Mouse (Mus musculus): Measurements from ENCODE around the gene Zfp385b. TPM values are rescaled to one million over a fixed set of nuclear protein-coding genes. Genes with fewer than 3 reads are reported as not detected.

Zfp385b gene
- polyA plus RNA-seq, 1 experiment: 39.1 TPM

GRCm38 (mm10) chr2:77768321-77768886 lies 51.0 kb downstream of the Zfp385b start:
- TF ChIP-seq POLR2A (IDR thresholded peaks at IDR 0.05; ENCODE audit: extremely low read depth, insufficient read depth, low read length) (no peak), CTCF (IDR thresholded peaks at IDR 0.05; ENCODE audit: extremely low read depth, insufficient read depth, low read length) (no peak)
- Histone ChIP-seq H3K4me3 (ENCODE audit: insufficient read depth, low read length) (peak overlapping the region; percentile 1; the same call in 1 of the 2 replicates), H3K4me1 (ENCODE audit: control insufficient read depth, insufficient read depth, low read length) (no peaks in the 10 kb centered on the region; the same call in 1 of the 2 replicates), H3K27ac (ENCODE audit: insufficient read depth, low read length) (no peak overlapping the region)

- Histone ChIP-seq H3K4me1 (ENCODE audit: control insufficient read depth, insufficient read depth, low read length) (no peaks in the 10 kb centered on the region; the same call in 1 of the 2 replicates), H3K27ac (ENCODE audit: insufficient read depth, low read length) (no peak overlapping the region), H3K4me3 (ENCODE audit: insufficient read depth, low read length) (no peak overlapping the region)
- no peak for TF ChIP-seq CTCF (IDR thresholded peaks at IDR 0.05; ENCODE audit: extremely low read depth, insufficient read depth, low read length)
Measured at GRCm38 (mm10) chr2:77761967-77762366, 57.5 kb downstream of the Zfp385b start.

- no peak overlapping the region for H3K4me3 ChIP-seq (ENCODE audit: insufficient read depth, low read length)
- H3K4me1 ChIP-seq (ENCODE audit: control insufficient read depth, insufficient read depth, low read length): no peaks in the 10 kb centered on the region; the same call in 1 of the 2 replicates
- H3K27ac ChIP-seq (ENCODE audit: insufficient read depth, low read length): 0 out of 2 replicates have a peak overlapping the region, but pooled peaks have one; percentile 86
- TF ChIP-seq POLR2A (IDR thresholded peaks at IDR 0.05; ENCODE audit: extremely low read depth, insufficient read depth, low read length) (no peak), CTCF (IDR thresholded peaks at IDR 0.05; ENCODE audit: extremely low read depth, insufficient read depth, low read length) (no peak)
Measured at GRCm38 (mm10) chr2:77758403-77759071, 60.9 kb downstream of the Zfp385b start.

GRCm38 (mm10) chr2:77752491-77752890 lies 66.9 kb downstream of the Zfp385b start:
- H3K27ac ChIP-seq (ENCODE audit: insufficient read depth, low read length): no peak overlapping the region
- no peak for TF ChIP-seq POLR2A (IDR thresholded peaks at IDR 0.05; ENCODE audit: extremely low read depth, insufficient read depth, low read length)
- no peak for TF ChIP-seq CTCF (IDR thresholded peaks at IDR 0.05; ENCODE audit: extremely low read depth, insufficient read depth, low read length)
- no peaks in the 10 kb centered on the region; the same call in 1 of the 2 replicates for H3K4me1 ChIP-seq (ENCODE audit: control insufficient read depth, insufficient read depth, low read length)
- no peak overlapping the region for H3K4me3 ChIP-seq (ENCODE audit: insufficient read depth, low read length)

- H3K4me1 ChIP-seq (ENCODE audit: control insufficient read depth, insufficient read depth, low read length): peaks cover 2% of the 10 kb centered on the region; the same call in 1 of the 2 replicates
- H3K27ac ChIP-seq (ENCODE audit: insufficient read depth, low read length): no peak overlapping the region
- H3K4me3 ChIP-seq (ENCODE audit: insufficient read depth, low read length): no peak overlapping the region
- TF ChIP-seq CTCF (IDR thresholded peaks at IDR 0.05; ENCODE audit: extremely low read depth, insufficient read depth, low read length): no peak
- TF ChIP-seq POLR2A (IDR thresholded peaks at IDR 0.05; ENCODE audit: extremely low read depth, insufficient read depth, low read length): no peak
Measured at GRCm38 (mm10) chr2:77749631-77750030, 69.8 kb downstream of the Zfp385b start.

GRCm38 (mm10) chr2:77746417-77746816 lies 73.0 kb downstream of the Zfp385b start:
- TF ChIP-seq POLR2A (IDR thresholded peaks at IDR 0.05; ENCODE audit: extremely low read depth, insufficient read depth, low read length) (no peak), CTCF (IDR thresholded peaks at IDR 0.05; ENCODE audit: extremely low read depth, insufficient read depth, low read length) (no peak)
- Histone ChIP-seq H3K4me1 (ENCODE audit: control insufficient read depth, insufficient read depth, low read length) (peaks cover 2% of the 10 kb centered on the region; the same call in 1 of the 2 replicates), H3K4me3 (ENCODE audit: insufficient read depth, low read length) (no peak overlapping the region), H3K27ac (ENCODE audit: insufficient read depth, low read length) (0 out of 2 replicates have a peak overlapping the region, but pooled peaks have one; percentile 29)

- Histone ChIP-seq H3K4me1 (ENCODE audit: control insufficient read depth, insufficient read depth, low read length) (peaks cover 2% of the 10 kb centered on the region; the same call in 1 of the 2 replicates), H3K4me3 (ENCODE audit: insufficient read depth, low read length) (no peak overlapping the region), H3K27ac (ENCODE audit: insufficient read depth, low read length) (no peak overlapping the region)
- TF ChIP-seq POLR2A (IDR thresholded peaks at IDR 0.05; ENCODE audit: extremely low read depth, insufficient read depth, low read length): no peak
Measured at GRCm38 (mm10) chr2:77745246-77745645, 74.2 kb downstream of the Zfp385b start.

GRCm38 (mm10) chr2:77742359-77742758 lies 77.1 kb downstream of the Zfp385b start:
- Histone ChIP-seq H3K4me3 (ENCODE audit: insufficient read depth, low read length) (no peak overlapping the region), H3K4me1 (ENCODE audit: control insufficient read depth, insufficient read depth, low read length) (peaks cover 2% of the 10 kb centered on the region; the same call in 1 of the 2 replicates), H3K27ac (ENCODE audit: insufficient read depth, low read length) (no peak overlapping the region)
- TF ChIP-seq POLR2A (IDR thresholded peaks at IDR 0.05; ENCODE audit: extremely low read depth, insufficient read depth, low read length) (no peak), CTCF (IDR thresholded peaks at IDR 0.05; ENCODE audit: extremely low read depth, insufficient read depth, low read length) (no peak)

- H3K4me3 ChIP-seq (ENCODE audit: insufficient read depth, low read length): no peak overlapping the region
- H3K4me1 ChIP-seq (ENCODE audit: control insufficient read depth, insufficient read depth, low read length): no peaks in the 10 kb centered on the region; the same call in 1 of the 2 replicates
- H3K27ac ChIP-seq (ENCODE audit: insufficient read depth, low read length): no peak overlapping the region
- TF ChIP-seq POLR2A (IDR thresholded peaks at IDR 0.05; ENCODE audit: extremely low read depth, insufficient read depth, low read length): no peak
- no peak for TF ChIP-seq CTCF (IDR thresholded peaks at IDR 0.05; ENCODE audit: extremely low read depth, insufficient read depth, low read length)
Measured at GRCm38 (mm10) chr2:77730196-77730595, 89.2 kb downstream of the Zfp385b start.

GRCm38 (mm10) chr2:77726798-77727197 lies 92.6 kb downstream of the Zfp385b start:
- Histone ChIP-seq H3K27ac (ENCODE audit: insufficient read depth, low read length) (no peak overlapping the region), H3K4me3 (ENCODE audit: insufficient read depth, low read length) (no peak overlapping the region), H3K4me1 (ENCODE audit: control insufficient read depth, insufficient read depth, low read length) (no peaks in the 10 kb centered on the region; the same call in 1 of the 2 replicates)
- TF ChIP-seq POLR2A (IDR thresholded peaks at IDR 0.05; ENCODE audit: extremely low read depth, insufficient read depth, low read length) (no peak), CTCF (IDR thresholded peaks at IDR 0.05; ENCODE audit: extremely low read depth, insufficient read depth, low read length) (no peak)

Data from cortical plate, adult 2 months (tissue).